Mouse (Mus musculus): ENCODE measurements around the gene Ube3c. TPM values are rescaled to one million over a fixed set of nuclear protein-coding genes. Genes with fewer than 3 reads are reported as not detected.
"Not testable (repeated sequence)": the region's sequence is repeated elsewhere in the genome, so short reads cannot be mapped to it uniquely, and the experiment has no call there.

Gene Ube3c
- polyA plus RNA-seq, 1 experiment from 2014 or later, result 42.9 TPM

- H3K4me3 ChIP-seq (ENCODE audit: low read depth, low read length); H3K4me2 ChIP-seq (ENCODE audit: low read depth); H3K27me3 ChIP-seq (ENCODE audit: control insufficient read depth, insufficient read depth, low read length); H3K9me3 ChIP-seq (ENCODE audit: control insufficient read depth, low read length); H3K27ac ChIP-seq (ENCODE audit: low read depth, low read length); H3K9ac ChIP-seq (ENCODE audit: low read length); DNase-seq (ENCODE audit: low spot score); H3K4me1 ChIP-seq (ENCODE audit: control insufficient read depth, insufficient read depth, low read length); ATAC-seq (ENCODE audit: insufficient read depth, low FRiP score, low TSS enrichment): not testable (repeated sequence)
- WGBS, result 99% methylated on average over 7 of the region's 7 CpGs
- H3K36me3 ChIP-seq (ENCODE audit: control insufficient read depth, insufficient read depth, low read length), result peaks cover 15% of the 10 kb centered on the region
These were observed 23.1 kb downstream of the Ube3c start for GRCm38 (mm10) chr5:29592161-29592560.

DNA sequence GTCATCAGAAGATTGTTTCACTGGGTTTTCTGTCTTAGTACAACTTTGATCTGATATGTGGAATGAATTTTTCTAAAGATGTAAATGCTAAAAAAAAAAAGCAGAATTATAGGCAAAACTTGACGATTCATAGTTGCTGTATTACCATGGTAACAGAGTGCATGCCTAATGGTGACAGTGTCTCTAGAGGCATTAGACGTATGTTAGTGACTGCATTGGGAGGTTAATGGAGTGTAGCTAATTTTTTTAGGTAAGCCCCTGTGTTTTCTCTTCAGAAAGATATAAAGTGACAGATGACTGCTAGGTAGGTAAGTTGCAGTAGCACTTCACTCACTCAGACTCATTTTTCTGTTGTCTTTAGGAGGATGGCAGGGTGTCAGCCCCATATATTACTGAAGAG lies 37.5 kb downstream of the Ube3c start:
- no peaks in the 10 kb centered on the region for H3K4me1 ChIP-seq (ENCODE audit: control insufficient read depth, insufficient read depth, low read length)
- ATAC-seq (ENCODE audit: insufficient read depth, low FRiP score, low TSS enrichment) (no peak), DNase-seq (ENCODE audit: low spot score) (no peak)
- H3K4me2 ChIP-seq (ENCODE audit: low read depth), result no peak overlapping the region
- H3K27ac ChIP-seq (ENCODE audit: low read depth, low read length), result no peak overlapping the region
- no peaks in the 10 kb centered on the region for H3K9me3 ChIP-seq (ENCODE audit: control insufficient read depth, low read length)
- no peak overlapping the region for H3K4me3 ChIP-seq (ENCODE audit: low read depth, low read length)
- WGBS, result 66% methylated on average over 2 of the region's 2 CpGs
- H3K27me3 ChIP-seq (ENCODE audit: control insufficient read depth, insufficient read depth, low read length), result no peaks in the 10 kb centered on the region
- H3K36me3 ChIP-seq (ENCODE audit: control insufficient read depth, insufficient read depth, low read length), result no peaks in the 10 kb centered on the region; the same call in 1 of the 2 replicates
- H3K9ac ChIP-seq (ENCODE audit: low read length), result no peak overlapping the region

DNA sequence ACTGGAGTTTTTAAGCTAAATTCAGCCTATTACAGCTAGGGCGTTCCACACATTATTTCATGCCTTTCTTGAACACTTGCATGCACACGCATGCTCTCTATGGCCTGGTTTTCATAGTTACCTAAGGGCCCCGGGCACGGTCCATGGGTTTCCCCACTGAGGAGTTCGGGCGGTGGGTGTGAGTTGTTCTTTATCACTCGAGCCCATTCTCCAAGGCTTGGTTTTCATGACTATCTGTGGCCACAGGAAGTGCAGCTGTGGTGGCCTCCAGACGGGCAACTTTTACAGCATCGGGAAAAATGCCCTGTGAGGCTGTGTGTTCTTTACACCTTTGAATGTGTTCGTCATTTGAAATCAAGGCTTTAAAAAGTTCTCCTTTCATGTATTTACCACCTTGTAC lies 56.6 kb downstream of the Ube3c start:
- Histone ChIP-seq H3K36me3 (ENCODE audit: control insufficient read depth, insufficient read depth, low read length) (peaks cover 3% of the 10 kb centered on the region; the same call in 1 of the 2 replicates), H3K9me3 (ENCODE audit: control insufficient read depth, low read length) (no peaks in the 10 kb centered on the region), H3K27ac (ENCODE audit: low read depth, low read length) (no peak overlapping the region), H3K4me1 (ENCODE audit: control insufficient read depth, insufficient read depth, low read length) (no peaks in the 10 kb centered on the region), H3K27me3 (ENCODE audit: control insufficient read depth, insufficient read depth, low read length) (no peaks in the 10 kb centered on the region), H3K4me2 (ENCODE audit: low read depth) (no peak overlapping the region), H3K4me3 (ENCODE audit: low read depth, low read length) (no peak overlapping the region), H3K9ac (ENCODE audit: low read length) (no peak overlapping the region)
- ATAC-seq (ENCODE audit: insufficient read depth, low FRiP score, low TSS enrichment) (no peak), DNase-seq (ENCODE audit: low spot score) (no peak)
- 90% methylated on average over 10 of the region's 10 CpGs for WGBS

DNA sequence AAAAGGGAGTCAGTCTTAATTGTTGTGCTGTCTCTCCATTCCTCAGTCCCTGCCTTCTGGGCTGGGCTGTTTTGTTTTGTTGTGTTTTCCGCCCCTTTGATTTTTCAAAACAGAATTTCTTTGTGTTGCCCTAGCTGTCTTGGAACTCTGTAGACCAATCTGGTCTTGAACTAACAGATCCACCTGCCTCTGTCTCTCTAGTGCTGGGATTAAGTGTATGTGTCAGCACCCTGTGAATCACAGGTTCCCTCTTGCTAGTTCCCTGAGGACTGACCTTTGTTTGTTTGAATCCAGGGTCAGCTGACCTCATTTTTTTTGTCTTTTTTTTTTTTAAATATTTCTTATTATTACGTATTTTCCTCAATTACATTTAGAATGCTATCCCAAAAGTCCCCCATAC lies 60.9 kb downstream of the Ube3c start:
- H3K27ac ChIP-seq (ENCODE audit: low read depth, low read length), result no peak overlapping the region
- peaks cover 4% of the 10 kb centered on the region for H3K36me3 ChIP-seq (ENCODE audit: control insufficient read depth, insufficient read depth, low read length)
- H3K9me3 ChIP-seq (ENCODE audit: control insufficient read depth, low read length), result no peaks in the 10 kb centered on the region
- no peak overlapping the region for H3K4me2 ChIP-seq (ENCODE audit: low read depth)
- no peaks in the 10 kb centered on the region for H3K4me1 ChIP-seq (ENCODE audit: control insufficient read depth, insufficient read depth, low read length)
- H3K4me3 ChIP-seq (ENCODE audit: low read depth, low read length), result no peak overlapping the region
- DNase-seq (ENCODE audit: low spot score), result no peak
- no peak for ATAC-seq (ENCODE audit: insufficient read depth, low FRiP score, low TSS enrichment)
- H3K9ac ChIP-seq (ENCODE audit: low read length), result no peak overlapping the region
- H3K27me3 ChIP-seq (ENCODE audit: control insufficient read depth, insufficient read depth, low read length), result no peaks in the 10 kb centered on the region
- 90% methylated on average over 2 of the region's 2 CpGs for WGBS

DNA sequence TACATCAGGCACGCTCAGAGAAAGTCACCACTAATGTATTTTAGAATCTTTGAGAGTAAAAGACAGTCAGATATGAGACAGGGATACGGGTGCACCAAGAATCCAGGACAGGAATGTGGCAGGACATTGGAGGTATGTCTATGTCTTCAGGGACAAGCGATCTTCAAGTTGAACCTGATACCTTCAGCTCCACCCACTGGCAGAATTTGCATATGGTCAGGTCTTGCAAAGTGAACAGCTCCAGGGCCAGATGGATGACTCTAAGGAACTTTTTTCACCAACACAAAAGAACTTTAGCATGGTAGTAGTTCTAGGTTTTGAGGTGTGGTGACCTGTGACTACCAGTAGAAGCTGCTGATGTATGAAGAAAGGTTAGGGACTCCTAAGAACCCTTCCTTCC lies 62.7 kb downstream of the Ube3c start:
- no peak overlapping the region for H3K4me2 ChIP-seq (ENCODE audit: low read depth)
- peaks cover 4% of the 10 kb centered on the region for H3K36me3 ChIP-seq (ENCODE audit: control insufficient read depth, insufficient read depth, low read length)
- no peaks in the 10 kb centered on the region for H3K27me3 ChIP-seq (ENCODE audit: control insufficient read depth, insufficient read depth, low read length)
- no peaks in the 10 kb centered on the region for H3K9me3 ChIP-seq (ENCODE audit: control insufficient read depth, low read length)
- WGBS, result 84% methylated on average over 3 of the region's 3 CpGs
- no peak overlapping the region for H3K4me3 ChIP-seq (ENCODE audit: low read depth, low read length)
- ATAC-seq (ENCODE audit: insufficient read depth, low FRiP score, low TSS enrichment), result no peak
- H3K27ac ChIP-seq (ENCODE audit: low read depth, low read length), result no peak overlapping the region
- DNase-seq (ENCODE audit: low spot score), result no peak
- H3K4me1 ChIP-seq (ENCODE audit: control insufficient read depth, insufficient read depth, low read length), result no peaks in the 10 kb centered on the region
- H3K9ac ChIP-seq (ENCODE audit: low read length), result no peak overlapping the region

DNA sequence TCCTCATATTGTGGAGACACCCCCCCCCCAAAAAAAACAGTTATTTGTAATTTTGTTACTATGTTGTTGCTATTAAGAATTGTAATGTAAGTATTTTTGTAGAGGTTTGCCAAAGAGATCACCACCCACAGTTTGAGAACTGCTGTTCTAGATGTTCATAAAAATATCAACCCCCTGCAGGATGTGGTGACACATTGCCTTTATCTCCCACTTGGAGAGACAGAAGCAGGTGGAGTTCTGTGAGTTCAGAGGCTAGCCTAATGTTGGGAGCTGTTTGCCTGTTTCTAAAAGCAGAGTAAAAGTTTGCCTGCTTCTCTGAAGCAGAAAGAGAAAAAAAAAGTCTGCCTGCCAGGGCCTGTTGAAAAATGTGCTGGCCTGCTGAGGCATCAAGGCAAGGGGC lies 67.3 kb downstream of the Ube3c start:
- Histone ChIP-seq H3K9me3 (ENCODE audit: control insufficient read depth, low read length) (no peaks in the 10 kb centered on the region), H3K27me3 (ENCODE audit: control insufficient read depth, insufficient read depth, low read length) (no peaks in the 10 kb centered on the region), H3K4me2 (ENCODE audit: low read depth) (no peak overlapping the region), H3K4me1 (ENCODE audit: control insufficient read depth, insufficient read depth, low read length) (no peaks in the 10 kb centered on the region), H3K36me3 (ENCODE audit: control insufficient read depth, insufficient read depth, low read length) (peaks cover 7% of the 10 kb centered on the region), H3K27ac (ENCODE audit: low read depth, low read length) (no peak overlapping the region), H3K9ac (ENCODE audit: low read length) (no peak overlapping the region), H3K4me3 (ENCODE audit: low read depth, low read length) (no peak overlapping the region)
- DNase-seq (ENCODE audit: low spot score), result no peak
- no peak for ATAC-seq (ENCODE audit: insufficient read depth, low FRiP score, low TSS enrichment)

DNA sequence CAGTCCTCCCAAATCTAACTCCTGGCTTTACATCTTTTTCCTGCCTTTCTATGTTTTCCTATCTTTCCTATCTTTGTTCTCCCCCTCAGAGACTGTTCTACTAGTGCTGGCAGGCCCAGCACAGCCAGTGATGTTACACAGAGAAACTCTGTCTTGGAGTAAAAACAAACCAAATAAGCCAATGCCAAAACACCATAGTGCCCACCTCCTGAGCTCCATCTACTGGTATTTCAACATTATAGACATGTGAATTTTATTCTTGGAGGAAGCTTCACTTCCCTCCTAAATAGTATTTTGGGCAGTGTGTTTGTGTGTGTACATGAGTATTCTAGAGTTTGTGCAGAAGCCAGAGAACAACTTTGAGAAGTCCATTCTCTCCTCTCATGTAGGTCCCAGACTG lies 67.8 kb downstream of the Ube3c start:
- Histone ChIP-seq H3K36me3 (ENCODE audit: control insufficient read depth, insufficient read depth, low read length) (peaks cover 7% of the 10 kb centered on the region), H3K4me1 (ENCODE audit: control insufficient read depth, insufficient read depth, low read length) (no peaks in the 10 kb centered on the region)
- DNase-seq (ENCODE audit: low spot score), result no peak

GRCm38 (mm10) chr5:29641124-29641884 lies 72.3 kb downstream of the Ube3c start:
- WGBS, result 91% methylated on average over 7 of the region's 7 CpGs

More for the DNA sequence above, 67.8 kb downstream of the Ube3c start:
- no peak overlapping the region for H3K9ac ChIP-seq (ENCODE audit: low read length)
- ATAC-seq (ENCODE audit: insufficient read depth, low FRiP score, low TSS enrichment), result no peak
- no peak overlapping the region for H3K4me2 ChIP-seq (ENCODE audit: low read depth)
- H3K27ac ChIP-seq (ENCODE audit: low read depth, low read length), result no peak overlapping the region
- H3K27me3 ChIP-seq (ENCODE audit: control insufficient read depth, insufficient read depth, low read length), result no peaks in the 10 kb centered on the region
- H3K4me3 ChIP-seq (ENCODE audit: low read depth, low read length), result no peak overlapping the region
- no peaks in the 10 kb centered on the region for H3K9me3 ChIP-seq (ENCODE audit: control insufficient read depth, low read length)

GRCm38 (mm10) chr5:29651696-29652095 lies 82.7 kb downstream of the Ube3c start:
- DNase-seq (ENCODE audit: low spot score), result no peak
- no peak for ATAC-seq (ENCODE audit: insufficient read depth, low FRiP score, low TSS enrichment)
- H3K4me1 ChIP-seq (ENCODE audit: control insufficient read depth, insufficient read depth, low read length), result no peaks in the 10 kb centered on the region
- no peak overlapping the region for H3K4me2 ChIP-seq (ENCODE audit: low read depth)
- H3K9ac ChIP-seq (ENCODE audit: low read length), result no peak overlapping the region
- 0 out of 2 replicates have a peak, but pooled peaks cover 3% of the 10 kb centered on the region for H3K36me3 ChIP-seq (ENCODE audit: control insufficient read depth, insufficient read depth, low read length)
- H3K27me3 ChIP-seq (ENCODE audit: control insufficient read depth, insufficient read depth, low read length), result no peaks in the 10 kb centered on the region
- no peak overlapping the region for H3K4me3 ChIP-seq (ENCODE audit: low read depth, low read length)
- H3K27ac ChIP-seq (ENCODE audit: low read depth, low read length), result no peak overlapping the region
- H3K9me3 ChIP-seq (ENCODE audit: control insufficient read depth, low read length), result no peaks in the 10 kb centered on the region

More at GRCm38 (mm10) chr5:29641124-29641884, 72.3 kb downstream of the Ube3c start:
- no peak overlapping the region for H3K9ac ChIP-seq (ENCODE audit: low read length)
- H3K9me3 ChIP-seq (ENCODE audit: control insufficient read depth, low read length), result no peaks in the 10 kb centered on the region
- no peak overlapping the region for H3K27ac ChIP-seq (ENCODE audit: low read depth, low read length)
- H3K4me3 ChIP-seq (ENCODE audit: low read depth, low read length), result no peak overlapping the region
- DNase-seq (ENCODE audit: low spot score) (no peak), ATAC-seq (ENCODE audit: insufficient read depth, low FRiP score, low TSS enrichment) (no peak)
- peaks cover 3% of the 10 kb centered on the region for H3K36me3 ChIP-seq (ENCODE audit: control insufficient read depth, insufficient read depth, low read length)
- no peak overlapping the region for H3K4me2 ChIP-seq (ENCODE audit: low read depth)
- H3K4me1 ChIP-seq (ENCODE audit: control insufficient read depth, insufficient read depth, low read length), result no peaks in the 10 kb centered on the region
- no peaks in the 10 kb centered on the region for H3K27me3 ChIP-seq (ENCODE audit: control insufficient read depth, insufficient read depth, low read length)
